Mouse (Mus musculus): ENCODE results near the gene Hnrnpa3. TPM values are rescaled to one million over a fixed set of nuclear protein-coding genes. Genes with fewer than 3 reads are reported as not detected.

Hnrnpa3 gene
- polyA plus RNA-seq, 1 experiment from 2014 or later, result 1,286 TPM

DNA sequence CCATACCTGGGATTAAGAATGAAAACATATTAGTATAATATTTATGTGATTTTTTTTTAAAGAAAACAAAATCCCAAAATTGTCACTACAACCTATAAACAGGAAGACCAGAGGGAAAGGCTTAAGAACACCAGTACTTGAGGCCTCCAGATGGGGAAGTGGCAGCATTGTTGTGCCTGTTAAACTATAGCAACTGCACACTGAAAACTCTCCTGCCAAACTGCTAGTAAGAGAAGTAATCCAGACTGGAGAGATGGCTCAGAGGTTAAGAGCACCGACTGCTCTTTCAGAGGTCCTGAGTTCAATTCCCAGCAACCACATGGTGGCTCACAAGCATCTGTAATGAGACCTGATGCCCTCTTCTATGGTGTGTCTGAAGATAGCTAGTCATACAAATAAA is 8.6 kb upstream of the Hnrnpa3 start:
- H3K4me3 ChIP-seq (ENCODE audit: inconsistent target), result no peak overlapping the region

DNA sequence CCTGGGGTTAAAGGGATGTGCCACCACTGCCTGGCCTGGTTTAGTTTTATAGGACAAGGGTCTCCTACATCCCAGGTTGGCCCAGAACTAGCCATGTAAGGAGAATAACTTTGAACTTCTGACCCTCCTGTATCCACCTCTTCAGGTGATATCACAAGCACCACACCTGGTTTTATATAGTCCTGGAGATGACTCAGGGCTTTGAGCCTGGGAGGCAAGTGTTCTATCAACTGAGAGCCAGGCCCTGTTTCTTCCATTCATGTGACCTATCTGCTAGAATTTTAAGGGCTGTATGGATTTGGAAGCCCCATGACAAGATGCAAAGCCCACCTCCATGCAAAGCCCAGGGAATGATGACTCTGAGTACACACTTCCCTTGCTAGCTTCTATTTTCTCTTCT is 5.9 kb upstream of the Hnrnpa3 start:
- no peak overlapping the region for H3K4me3 ChIP-seq (ENCODE audit: inconsistent target)
- H3K36me3 ChIP-seq (ENCODE audit: inconsistent target), result no peaks in the 10 kb centered on the region
- H3K79me2 ChIP-seq (ENCODE audit: inconsistent target), result peaks cover 6% of the 10 kb centered on the region; the same call in 1 of the 2 replicates
- no peak overlapping the region for H3K27ac ChIP-seq

More for the DNA sequence above, 8.6 kb upstream of the Hnrnpa3 start:
- Histone ChIP-seq H3K36me3 (ENCODE audit: inconsistent target) (no peaks in the 10 kb centered on the region), H3K27ac (no peak overlapping the region), H3K79me2 (ENCODE audit: inconsistent target) (no peaks in the 10 kb centered on the region)
- 64% methylated on average over 1 of the region's 1 CpGs for WGBS (ENCODE audit: missing documents)

DNA sequence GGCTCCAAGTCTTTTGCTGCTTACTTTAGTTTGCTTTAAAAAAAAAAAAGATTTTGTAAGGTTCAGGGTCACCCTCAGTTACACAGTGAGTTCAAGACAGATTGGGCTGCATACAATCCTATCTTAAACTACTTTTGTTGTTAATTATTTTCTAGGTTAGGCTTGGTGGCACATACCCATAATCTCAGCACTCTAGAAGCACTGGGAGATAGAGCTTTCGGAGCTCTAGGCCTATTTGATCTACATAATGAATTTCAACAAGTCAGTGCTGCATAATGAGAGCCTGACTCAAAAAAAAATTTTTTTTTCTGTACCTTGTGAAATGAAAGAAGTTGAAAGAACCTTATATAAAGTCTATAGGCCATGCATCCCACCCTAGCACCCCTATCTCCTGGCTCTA is 4.4 kb upstream of the Hnrnpa3 start:
- 100% methylated on average over 1 of the region's 1 CpGs for WGBS (ENCODE audit: missing documents)
- H3K27ac ChIP-seq, result no peak overlapping the region

DNA sequence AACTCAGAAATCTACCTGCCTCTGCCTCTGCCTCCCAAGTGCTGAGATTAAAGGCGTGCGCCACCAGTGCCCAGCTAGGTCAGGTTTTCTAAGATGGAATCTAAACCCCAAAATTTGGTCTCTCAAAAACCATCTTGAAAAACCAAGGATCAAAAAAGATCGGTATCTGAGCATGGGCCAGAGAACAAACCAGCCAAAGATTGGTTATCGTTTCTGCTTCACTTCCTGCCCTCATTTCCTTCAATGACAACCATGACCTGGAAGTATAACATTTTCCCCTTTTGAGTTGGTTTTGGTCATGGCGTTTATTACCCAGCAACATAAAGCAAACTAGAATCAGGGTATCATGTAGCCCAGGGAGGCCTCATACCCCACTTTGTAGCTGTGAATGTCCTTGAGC is 2.1 kb upstream of the Hnrnpa3 start:
- no peak overlapping the region for H3K4me3 ChIP-seq (ENCODE audit: inconsistent target)
- WGBS (ENCODE audit: missing documents), result 95% methylated on average over 5 of the region's 5 CpGs
- no peaks in the 10 kb centered on the region for H3K36me3 ChIP-seq (ENCODE audit: inconsistent target)
- H3K27ac ChIP-seq, result no peak overlapping the region
- peaks cover 29% of the 10 kb centered on the region for H3K79me2 ChIP-seq (ENCODE audit: inconsistent target)

More for the DNA sequence above, 4.4 kb upstream of the Hnrnpa3 start:
- peaks cover 7% of the 10 kb centered on the region; the same call in 1 of the 2 replicates for H3K79me2 ChIP-seq (ENCODE audit: inconsistent target)
- no peaks in the 10 kb centered on the region for H3K36me3 ChIP-seq (ENCODE audit: inconsistent target)
- no peak overlapping the region for H3K4me3 ChIP-seq (ENCODE audit: inconsistent target)

DNA sequence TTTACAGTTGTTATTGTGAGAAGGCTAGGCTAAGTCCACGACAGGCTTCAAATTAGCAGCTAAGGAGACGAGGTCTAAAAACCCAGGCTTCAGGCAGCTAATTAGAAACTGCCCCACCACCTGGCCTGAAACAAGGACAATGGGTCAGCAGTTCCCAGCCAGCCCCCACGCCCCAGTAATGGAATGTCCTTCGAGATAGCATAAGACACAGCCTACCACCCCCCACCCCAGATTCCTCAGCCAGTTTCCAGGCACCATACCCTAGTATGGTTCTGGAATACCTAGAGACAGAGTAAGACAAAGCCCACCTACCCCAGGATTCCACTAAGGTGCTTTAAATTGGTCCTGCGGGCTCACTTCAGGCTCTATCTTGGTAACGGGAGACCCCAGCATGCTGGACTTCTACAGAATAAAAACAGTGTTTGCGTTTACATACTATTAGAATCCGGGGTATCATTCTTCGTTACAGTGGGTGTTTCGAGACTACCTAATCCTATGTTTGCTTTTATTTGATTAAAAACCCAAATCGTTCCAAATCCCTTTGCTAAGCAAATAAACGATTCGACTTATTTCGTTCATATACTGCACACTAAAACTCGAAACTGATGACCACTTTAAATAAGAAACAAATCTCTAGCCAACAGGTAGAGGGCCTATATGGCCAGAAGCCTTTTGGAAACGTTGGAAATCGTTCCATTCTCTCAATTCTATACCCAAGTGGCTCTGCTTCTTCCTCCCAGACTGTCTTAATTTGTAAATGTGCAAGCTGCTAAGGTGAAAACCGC is 962 bp upstream of the Hnrnpa3 start:
- Histone ChIP-seq H3K4me3 (ENCODE audit: inconsistent target) (peak overlapping the region; percentile 75), H3K79me2 (ENCODE audit: inconsistent target) (peaks cover 41% of the 10 kb centered on the region), H3K27ac (peak overlapping the region; percentile 99), H3K36me3 (ENCODE audit: inconsistent target) (0 out of 2 replicates have a peak, but pooled peaks cover 8% of the 10 kb centered on the region)
- WGBS (ENCODE audit: missing documents), result 15% methylated on average over 18 of the region's 18 CpGs

DNA sequence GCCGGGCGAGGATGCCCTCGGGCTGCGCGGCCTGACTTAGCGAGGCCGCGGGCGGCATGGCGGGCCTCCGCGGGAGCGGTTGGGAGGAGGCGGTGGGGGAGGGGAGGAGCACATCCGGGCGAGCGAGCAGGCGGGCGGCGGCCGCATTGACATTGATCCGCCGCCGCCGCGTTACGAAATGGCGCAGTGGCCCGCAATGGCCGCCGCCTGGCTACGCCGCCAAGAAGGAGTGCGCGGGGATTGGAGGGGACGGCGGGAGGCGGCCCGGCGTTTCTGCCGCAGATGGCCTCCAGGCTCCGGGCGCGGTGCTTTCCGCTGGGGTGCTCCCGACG is 534 bp downstream of the Hnrnpa3 start:
- Histone ChIP-seq H3K27ac (peak overlapping the region; percentile 84), H3K79me2 (ENCODE audit: inconsistent target) (peaks cover 56% of the 10 kb centered on the region), H3K4me3 (ENCODE audit: inconsistent target) (peak overlapping the region; percentile 87), H3K36me3 (ENCODE audit: inconsistent target) (peaks cover 17% of the 10 kb centered on the region; the same call in 1 of the 2 replicates)
- WGBS (ENCODE audit: missing documents), result 2% methylated on average over 35 of the region's 47 CpGs

DNA sequence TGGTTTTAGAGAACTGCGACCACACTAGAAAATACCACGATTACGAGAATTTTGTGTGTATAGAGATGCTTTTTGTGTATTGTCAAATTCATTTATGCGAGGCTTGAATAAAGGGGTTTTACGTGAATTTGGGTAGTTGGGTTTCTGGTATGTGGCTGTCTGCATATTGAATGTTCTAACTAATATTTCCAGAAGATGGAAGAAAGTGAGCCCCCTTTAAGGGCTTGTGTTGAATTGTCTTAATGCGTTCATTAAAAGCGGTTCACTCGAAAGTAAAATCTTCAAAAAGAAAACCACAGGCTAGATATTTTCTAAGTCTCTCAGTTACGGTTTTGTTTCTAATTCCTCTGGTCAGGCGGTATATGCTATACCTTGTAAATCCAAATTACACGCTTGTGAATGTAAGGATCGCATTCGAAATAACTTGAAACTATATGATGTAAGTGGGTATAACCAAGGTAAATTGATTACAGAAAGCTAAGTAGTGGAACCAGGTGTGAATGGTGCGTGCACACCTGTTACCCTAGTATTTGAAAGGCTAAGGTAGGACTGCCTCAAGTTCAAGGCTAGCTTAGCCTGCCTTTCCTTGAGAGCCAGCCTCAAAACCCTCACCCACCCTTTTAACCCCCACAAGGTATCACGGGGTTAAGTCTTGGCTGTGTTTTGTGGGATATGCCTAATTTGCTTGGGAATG is 1.3 kb downstream of the Hnrnpa3 start:
- WGBS (ENCODE audit: missing documents), result 5% methylated on average over 14 of the region's 15 CpGs
- Histone ChIP-seq H3K79me2 (ENCODE audit: inconsistent target) (peaks cover 63% of the 10 kb centered on the region), H3K27ac (peak overlapping the region; percentile 84), H3K4me3 (ENCODE audit: inconsistent target) (peak overlapping the region; percentile 87), H3K36me3 (ENCODE audit: inconsistent target) (peaks cover 22% of the 10 kb centered on the region; the same call in 1 of the 2 replicates)

DNA sequence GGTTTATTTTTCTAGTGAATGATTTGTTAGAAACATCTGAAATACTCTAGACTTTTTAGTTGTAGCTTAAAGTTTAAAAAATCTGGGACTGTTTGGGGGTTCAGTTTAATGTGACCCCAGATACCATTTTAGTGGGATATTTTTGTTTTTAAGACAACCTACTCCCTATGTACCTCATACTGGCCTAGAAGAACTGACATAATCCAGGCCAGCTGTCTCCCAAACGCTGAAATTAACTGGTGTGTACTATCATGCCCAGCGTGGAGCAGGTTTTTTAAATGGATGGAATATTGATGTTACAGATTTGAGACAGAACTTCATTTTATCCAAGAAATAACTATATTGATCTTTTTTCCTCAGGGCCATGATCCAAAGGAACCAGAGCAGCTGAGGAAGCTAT is 2.0 kb downstream of the Hnrnpa3 start:
- Histone ChIP-seq H3K79me2 (ENCODE audit: inconsistent target) (peaks cover 63% of the 10 kb centered on the region), H3K27ac (peak overlapping the region; percentile 84), H3K36me3 (ENCODE audit: inconsistent target) (peaks cover 22% of the 10 kb centered on the region; the same call in 1 of the 2 replicates), H3K4me3 (ENCODE audit: inconsistent target) (peak overlapping the region; percentile 87)
- 46% methylated on average over 2 of the region's 2 CpGs for WGBS (ENCODE audit: missing documents)

DNA sequence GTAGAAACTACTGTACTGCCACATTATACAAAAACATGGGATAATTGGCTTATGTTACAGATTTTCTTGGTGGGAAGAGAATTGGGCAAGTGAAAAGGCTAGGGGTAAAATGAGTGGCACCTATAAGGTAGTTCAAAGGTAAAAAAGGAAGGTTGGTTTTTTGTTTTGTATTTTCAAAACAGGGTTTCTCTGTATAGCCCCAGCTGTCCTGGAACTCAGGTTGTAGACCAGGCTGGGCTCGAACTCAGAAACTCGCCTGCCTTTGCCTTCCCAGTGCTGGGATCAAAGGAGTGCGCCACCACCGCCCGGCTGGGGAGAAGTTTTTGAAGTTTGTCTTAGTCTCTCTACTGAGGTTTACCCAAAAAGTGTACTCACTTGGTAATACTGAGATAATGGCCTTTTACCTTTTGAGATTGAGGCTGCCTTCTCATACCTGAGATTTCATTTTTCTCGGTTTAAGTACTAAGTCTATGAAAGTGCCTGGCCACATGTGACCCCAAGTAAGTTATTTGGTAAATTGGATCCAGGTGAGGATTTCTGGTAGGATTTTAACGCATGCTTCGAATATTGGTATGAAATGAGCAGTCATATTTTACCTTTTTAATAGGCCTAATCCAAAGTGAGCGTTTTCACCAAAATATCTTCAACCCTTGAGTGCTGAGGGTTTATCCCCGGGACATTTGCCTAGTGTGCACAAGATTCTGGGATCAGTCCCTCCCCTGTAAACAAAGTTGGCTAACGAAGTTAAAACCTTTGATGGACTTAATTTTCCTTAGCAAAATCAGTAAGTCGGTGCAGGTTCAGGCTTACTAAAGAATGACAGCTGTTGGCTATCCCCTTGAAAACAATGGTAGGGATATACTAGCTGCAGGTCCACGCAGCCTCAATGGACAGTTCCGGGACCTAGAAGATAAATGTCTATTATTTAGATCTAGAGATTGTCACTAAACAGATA is 10.7 kb downstream of the Hnrnpa3 start:
- H3K79me2 ChIP-seq (ENCODE audit: inconsistent target), result peaks cover 5% of the 10 kb centered on the region
- H3K4me3 ChIP-seq (ENCODE audit: inconsistent target), result no peak overlapping the region
- peaks cover 8% of the 10 kb centered on the region for H3K36me3 ChIP-seq (ENCODE audit: inconsistent target)
- WGBS (ENCODE audit: missing documents), result 87% methylated on average over 13 of the region's 14 CpGs
- H3K27ac ChIP-seq, result no peak overlapping the region

DNA sequence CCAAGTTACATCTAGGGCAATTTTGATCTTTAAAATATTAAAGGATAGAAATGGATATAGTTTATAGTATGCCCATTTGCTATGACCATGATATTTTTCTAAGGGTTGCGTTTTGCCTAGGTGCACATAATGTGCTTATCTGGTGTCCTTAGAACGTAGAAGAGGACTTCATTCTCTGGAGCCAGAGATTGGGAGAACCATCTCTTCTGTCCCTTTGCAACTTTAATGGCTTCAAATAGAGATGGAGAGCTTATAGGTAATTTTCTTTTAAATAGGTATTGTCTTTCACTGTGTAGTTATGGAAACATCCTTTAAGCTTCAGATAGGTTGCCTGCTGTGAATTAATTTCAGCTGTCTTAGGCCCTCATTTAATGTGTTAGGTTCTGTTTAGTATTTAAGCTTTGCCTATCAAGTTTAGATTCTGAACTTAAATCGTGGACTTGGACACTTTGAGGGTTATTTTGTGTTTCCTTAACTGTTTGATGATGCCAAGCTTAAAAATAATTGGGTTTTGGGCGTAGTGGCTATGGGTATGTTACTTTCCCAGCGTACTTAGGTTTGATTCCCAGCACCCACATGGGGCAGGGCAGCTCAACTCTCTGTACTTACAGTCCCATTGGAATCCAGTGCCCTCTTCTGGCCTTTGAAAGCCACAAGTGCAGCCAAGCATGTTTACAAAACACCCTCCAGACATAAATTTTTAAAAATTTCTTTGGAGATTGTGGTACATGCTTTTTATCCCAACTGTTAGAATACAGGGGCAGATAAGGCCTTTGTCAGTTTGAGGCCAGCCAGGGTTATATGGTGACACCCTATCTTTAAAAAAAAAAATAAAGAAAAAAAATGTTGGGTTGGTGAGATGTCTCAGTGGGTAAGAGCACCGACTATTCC is 11.6 kb downstream of the Hnrnpa3 start:
- H3K27ac ChIP-seq, result no peak overlapping the region
- no peak overlapping the region for H3K4me3 ChIP-seq (ENCODE audit: inconsistent target)
- peaks cover 8% of the 10 kb centered on the region for H3K79me2 ChIP-seq (ENCODE audit: inconsistent target)
- peaks cover 13% of the 10 kb centered on the region for H3K36me3 ChIP-seq (ENCODE audit: inconsistent target)
- WGBS (ENCODE audit: missing documents), result 94% methylated on average over 6 of the region's 6 CpGs

DNA sequence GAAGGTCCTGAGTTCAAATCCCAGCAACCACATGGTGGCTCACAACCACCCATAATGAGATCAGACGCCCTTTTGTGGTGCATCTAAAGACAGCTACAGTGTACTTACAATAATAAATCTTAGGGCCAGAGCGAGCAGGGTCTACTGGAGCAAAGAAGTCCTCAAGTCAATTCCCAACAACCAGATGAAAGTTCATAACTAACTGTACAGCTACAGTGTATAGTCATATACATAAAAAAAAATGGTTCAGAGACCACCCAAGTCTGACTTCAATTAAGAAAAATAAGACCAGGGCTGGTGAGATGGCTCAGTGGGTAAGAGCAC is 12.2 kb downstream of the Hnrnpa3 start:
- 77% methylated on average over 2 of the region's 2 CpGs for WGBS (ENCODE audit: missing documents)

DNA sequence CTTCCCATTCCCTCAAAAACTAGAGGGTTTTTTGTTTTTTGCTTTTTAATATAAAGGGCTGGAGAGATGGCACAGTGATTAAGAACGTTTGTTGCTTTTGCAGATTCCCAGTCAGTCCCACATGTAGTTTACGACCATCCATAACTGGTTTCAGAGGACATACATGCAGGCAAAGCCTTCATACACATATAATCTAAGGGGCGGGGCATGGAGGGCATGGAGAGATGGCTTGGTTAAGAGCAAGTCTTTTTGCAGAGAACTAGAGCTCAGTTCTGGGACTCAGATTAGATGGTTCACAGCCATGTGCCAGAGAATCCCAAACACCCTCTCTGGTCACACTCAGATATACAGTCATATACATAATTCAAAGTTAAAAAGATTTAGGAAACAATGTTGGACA is 13.5 kb downstream of the Hnrnpa3 start:
- 84% methylated on average over 3 of the region's 3 CpGs for WGBS (ENCODE audit: missing documents)
- H3K36me3 ChIP-seq (ENCODE audit: inconsistent target), result peaks cover 32% of the 10 kb centered on the region
- H3K4me3 ChIP-seq (ENCODE audit: inconsistent target), result no peak overlapping the region
- peaks cover 27% of the 10 kb centered on the region for H3K79me2 ChIP-seq (ENCODE audit: inconsistent target)
- H3K27ac ChIP-seq, result no peak overlapping the region

More for the DNA sequence above, 12.2 kb downstream of the Hnrnpa3 start:
- Histone ChIP-seq H3K79me2 (ENCODE audit: inconsistent target) (peaks cover 14% of the 10 kb centered on the region), H3K36me3 (ENCODE audit: inconsistent target) (peaks cover 19% of the 10 kb centered on the region), H3K27ac (no peak overlapping the region), H3K4me3 (ENCODE audit: inconsistent target) (no peak overlapping the region)

DNA sequence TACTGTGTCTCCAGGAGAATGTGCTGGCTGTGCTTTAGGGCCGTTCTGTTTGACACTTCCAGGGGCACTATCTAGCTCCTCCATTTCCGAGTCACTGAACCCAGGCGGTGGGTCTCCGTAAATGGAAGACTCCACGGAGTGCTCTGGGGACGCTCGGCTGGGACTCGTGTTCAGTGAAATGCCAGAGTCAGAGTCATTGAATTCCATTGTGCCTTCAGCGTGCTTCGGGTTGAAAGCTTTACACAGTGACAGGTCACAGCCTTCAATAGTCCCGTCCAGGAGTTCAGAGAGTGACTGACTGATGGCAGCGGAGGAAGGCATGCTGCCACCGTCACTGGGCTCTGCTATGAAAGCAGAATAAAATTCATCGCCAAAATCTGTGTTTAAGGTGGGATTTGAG is 17.5 kb downstream of the Hnrnpa3 start:
- 97% methylated on average over 14 of the region's 14 CpGs for WGBS (ENCODE audit: missing documents)
- H3K79me2 ChIP-seq (ENCODE audit: inconsistent target), result peaks cover 67% of the 10 kb centered on the region
- no peak overlapping the region for H3K27ac ChIP-seq
- peaks cover 56% of the 10 kb centered on the region for H3K36me3 ChIP-seq (ENCODE audit: inconsistent target)
- H3K4me3 ChIP-seq (ENCODE audit: inconsistent target), result no peak overlapping the region

DNA sequence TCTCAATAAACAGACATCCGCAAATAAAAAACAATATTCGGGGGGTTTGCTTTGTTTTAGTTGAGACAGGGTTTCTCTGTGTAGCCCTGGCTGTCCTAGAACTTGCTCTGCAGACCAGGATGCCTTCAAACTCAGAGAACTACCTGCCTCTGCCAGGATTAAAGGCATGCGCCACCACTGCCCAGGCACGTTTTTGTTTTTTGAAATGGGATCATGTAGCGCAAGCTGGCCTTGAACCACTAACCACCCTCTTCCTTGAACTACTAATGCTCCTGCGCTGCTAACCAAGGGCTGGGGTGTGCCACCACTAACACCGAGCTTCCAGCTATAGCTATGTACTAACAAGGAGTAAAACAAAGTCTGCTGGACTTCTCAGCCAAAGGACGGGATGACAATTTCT is 20.9 kb downstream of the Hnrnpa3 start:
- H3K4me3 ChIP-seq (ENCODE audit: inconsistent target), result no peak overlapping the region
- peaks cover 100% of the 10 kb centered on the region for H3K79me2 ChIP-seq (ENCODE audit: inconsistent target)
- WGBS (ENCODE audit: missing documents), result 89% methylated on average over 7 of the region's 8 CpGs
- H3K36me3 ChIP-seq (ENCODE audit: inconsistent target), result peaks cover 50% of the 10 kb centered on the region
- H3K27ac ChIP-seq, result no peak overlapping the region
